Mouse (Mus musculus): ENCODE results near the gene Fgfr2. TPM values are rescaled to one million over a fixed set of nuclear protein-coding genes. Genes with fewer than 3 reads are reported as not detected.

Fgfr2 gene
- polyA plus RNA-seq, 1 experiment from 2014 or later: 24.9 TPM

DNA sequence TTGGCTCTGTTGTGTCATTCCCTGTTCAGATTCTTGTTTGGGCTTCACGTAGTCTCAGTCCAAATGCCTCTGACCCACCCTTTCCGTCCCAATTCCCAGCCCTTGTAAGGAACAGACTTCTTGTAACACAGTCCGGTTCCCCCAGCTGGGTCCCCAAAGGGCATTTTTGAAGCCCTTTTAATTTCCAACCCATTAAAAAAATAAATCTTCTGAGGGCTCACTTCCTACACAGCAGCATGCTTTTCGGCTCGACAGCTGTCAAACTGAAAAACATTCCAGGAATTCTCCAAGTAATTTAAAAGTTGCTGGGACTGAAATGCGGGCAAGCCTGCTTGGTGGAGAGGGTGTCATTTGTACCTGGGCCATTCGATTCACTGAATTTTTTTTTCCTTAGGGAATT is 1474.9 kb downstream of the Fgfr2 start:
- H3K36me3 ChIP-seq (ENCODE audit: control insufficient read depth, insufficient read depth, low read length): no peaks in the 10 kb centered on the region
- peaks cover 29% of the 10 kb centered on the region for H3K27me3 ChIP-seq (ENCODE audit: control insufficient read depth, insufficient read depth, low read length)
- H3K4me2 ChIP-seq: no peak overlapping the region
- no peak overlapping the region for H3K4me3 ChIP-seq (ENCODE audit: low read depth, low read length)
- H3K27ac ChIP-seq (ENCODE audit: low read depth, low read length): no peak overlapping the region
- no peak overlapping the region for H3K9ac ChIP-seq (ENCODE audit: low read depth, low read length)
- WGBS (ENCODE audit: insufficient replicate concordance): 50% methylated on average over 7 of the region's 7 CpGs
- no peaks in the 10 kb centered on the region for H3K4me1 ChIP-seq (ENCODE audit: control insufficient read depth, insufficient read depth, low read length)
- ATAC-seq (replicated peaks; ENCODE audit: insufficient number of reproducible peaks, low FRiP score, low TSS enrichment): no peak
- H3K9me3 ChIP-seq (replicated peaks; ENCODE audit: control insufficient read depth, low read length): no peaks in the 10 kb centered on the region

DNA sequence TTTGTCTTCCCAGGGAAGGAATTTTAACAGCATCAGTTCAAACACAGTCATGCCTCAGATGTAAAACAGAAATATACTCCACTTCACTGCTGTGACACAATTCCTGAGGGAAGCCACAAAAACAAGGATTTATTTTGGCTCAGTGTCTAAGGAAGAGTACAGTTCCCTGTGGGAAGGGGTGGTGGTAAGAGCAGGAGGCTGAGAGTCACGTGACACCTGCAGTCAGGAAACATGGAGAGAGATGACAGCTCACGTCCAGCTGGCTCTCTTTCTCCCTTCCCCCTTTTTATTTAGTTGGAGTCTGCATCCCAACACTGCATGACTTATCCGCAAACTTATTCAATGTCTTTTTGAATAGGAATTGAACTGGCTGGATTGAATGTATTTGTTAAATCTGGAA is 1475.6 kb downstream of the Fgfr2 start:
- Histone ChIP-seq H3K9me3 (replicated peaks; ENCODE audit: control insufficient read depth, low read length) (no peaks in the 10 kb centered on the region), H3K27me3 (ENCODE audit: control insufficient read depth, insufficient read depth, low read length) (peaks cover 36% of the 10 kb centered on the region), H3K4me3 (ENCODE audit: low read depth, low read length) (no peak overlapping the region), H3K36me3 (ENCODE audit: control insufficient read depth, insufficient read depth, low read length) (no peaks in the 10 kb centered on the region), H3K27ac (ENCODE audit: low read depth, low read length) (no peak overlapping the region), H3K9ac (ENCODE audit: low read depth, low read length) (no peak overlapping the region), H3K4me1 (ENCODE audit: control insufficient read depth, insufficient read depth, low read length) (no peaks in the 10 kb centered on the region), H3K4me2 (no peak overlapping the region)
- WGBS (ENCODE audit: insufficient replicate concordance): 38% methylated on average over 3 of the region's 3 CpGs
- ATAC-seq (replicated peaks; ENCODE audit: insufficient number of reproducible peaks, low FRiP score, low TSS enrichment): no peak

DNA sequence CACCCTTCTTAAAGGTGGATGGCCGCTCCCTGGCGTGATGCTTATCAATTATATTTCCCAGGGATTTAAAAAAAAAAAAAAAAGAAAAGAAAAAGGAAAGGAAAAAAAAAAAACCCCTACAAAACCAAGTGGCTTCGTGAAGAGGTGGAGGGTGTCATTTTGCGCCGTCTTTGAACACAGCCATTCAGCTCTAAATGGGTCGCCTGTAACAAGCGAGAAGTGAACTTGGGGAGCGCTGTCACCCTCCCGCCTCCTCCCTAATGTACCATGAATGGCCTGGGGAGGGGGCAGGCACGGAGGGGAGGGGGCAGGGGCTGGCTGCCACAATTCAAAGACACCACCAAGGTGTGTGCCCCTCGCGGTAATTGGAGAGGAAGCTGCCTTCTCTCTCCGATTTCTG is 1478.6 kb downstream of the Fgfr2 start:
- Histone ChIP-seq H3K4me3 (ENCODE audit: low read depth, low read length) (peak overlapping the region; percentile 11; the same call in 1 of the 2 replicates), H3K27ac (ENCODE audit: low read depth, low read length) (no peak overlapping the region), H3K9ac (ENCODE audit: low read depth, low read length) (no peak overlapping the region), H3K9me3 (replicated peaks; ENCODE audit: control insufficient read depth, low read length) (no peaks in the 10 kb centered on the region), H3K4me2 (peak overlapping the region; percentile 22; the same call in 1 of the 2 replicates), H3K36me3 (ENCODE audit: control insufficient read depth, insufficient read depth, low read length) (no peaks in the 10 kb centered on the region), H3K27me3 (ENCODE audit: control insufficient read depth, insufficient read depth, low read length) (peaks cover 54% of the 10 kb centered on the region), H3K4me1 (ENCODE audit: control insufficient read depth, insufficient read depth, low read length) (no peaks in the 10 kb centered on the region)
- 4% methylated on average over 13 of the region's 13 CpGs for WGBS (ENCODE audit: insufficient replicate concordance)
- no peak for ATAC-seq (replicated peaks; ENCODE audit: insufficient number of reproducible peaks, low FRiP score, low TSS enrichment)

DNA sequence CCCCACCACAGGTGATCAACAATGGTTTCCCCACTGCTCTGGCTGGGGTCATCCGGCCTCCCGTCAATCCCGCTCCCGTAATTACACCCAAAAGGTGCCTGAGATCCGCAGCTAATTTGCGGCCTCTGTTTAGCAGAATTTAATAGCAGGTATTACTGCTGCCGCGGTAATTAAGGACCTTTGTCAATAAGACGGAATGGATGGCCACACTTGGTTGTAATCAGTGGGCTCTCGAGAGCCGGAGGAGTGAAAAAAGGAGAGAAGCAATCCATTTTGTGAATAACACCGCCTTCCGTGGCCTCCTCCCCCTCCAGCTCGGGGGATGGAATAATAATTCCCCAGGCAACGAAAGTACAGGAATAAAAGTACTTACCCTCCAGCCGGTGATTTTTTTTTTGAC is 1479.1 kb downstream of the Fgfr2 start:
- Histone ChIP-seq H3K36me3 (ENCODE audit: control insufficient read depth, insufficient read depth, low read length) (no peaks in the 10 kb centered on the region), H3K9ac (ENCODE audit: low read depth, low read length) (no peak overlapping the region), H3K9me3 (replicated peaks; ENCODE audit: control insufficient read depth, low read length) (no peaks in the 10 kb centered on the region), H3K4me1 (ENCODE audit: control insufficient read depth, insufficient read depth, low read length) (no peaks in the 10 kb centered on the region), H3K4me3 (ENCODE audit: low read depth, low read length) (peak overlapping the region; percentile 11; the same call in 1 of the 2 replicates), H3K4me2 (peak overlapping the region; percentile 22; the same call in 1 of the 2 replicates), H3K27me3 (ENCODE audit: control insufficient read depth, insufficient read depth, low read length) (peaks cover 54% of the 10 kb centered on the region), H3K27ac (ENCODE audit: low read depth, low read length) (no peak overlapping the region)
- WGBS (ENCODE audit: insufficient replicate concordance): 2% methylated on average over 16 of the region's 16 CpGs
- ATAC-seq (replicated peaks; ENCODE audit: insufficient number of reproducible peaks, low FRiP score, low TSS enrichment): no peak

DNA sequence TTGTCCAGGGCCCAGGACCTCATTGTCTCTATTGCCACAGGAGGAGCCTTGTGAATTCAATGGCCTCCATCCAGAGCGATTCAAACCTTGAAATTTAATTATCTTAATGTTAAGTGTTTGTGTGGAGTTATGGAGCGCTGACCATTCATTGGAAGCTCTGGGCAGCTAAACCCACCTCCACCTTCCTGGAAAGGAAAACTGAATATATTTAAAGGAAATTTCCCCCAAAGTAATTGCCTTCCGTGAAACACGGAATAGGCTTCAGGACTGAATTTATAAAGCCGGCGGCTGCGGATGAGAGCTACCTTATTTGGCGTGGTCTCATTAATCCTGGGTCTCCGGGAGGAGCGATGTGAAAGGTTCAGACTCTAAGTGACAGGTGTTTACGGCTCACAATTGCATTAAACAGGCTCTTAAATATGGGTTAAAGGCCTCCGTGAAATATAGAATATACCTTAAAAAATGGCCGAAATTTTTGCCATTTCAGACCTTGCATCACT is 1479.8 kb downstream of the Fgfr2 start:
- Histone ChIP-seq H3K4me1 (ENCODE audit: control insufficient read depth, insufficient read depth, low read length) (no peaks in the 10 kb centered on the region), H3K27me3 (ENCODE audit: control insufficient read depth, insufficient read depth, low read length) (peaks cover 54% of the 10 kb centered on the region), H3K4me2 (no peak overlapping the region), H3K9ac (ENCODE audit: low read depth, low read length) (no peak overlapping the region), H3K4me3 (ENCODE audit: low read depth, low read length) (no peak overlapping the region), H3K9me3 (replicated peaks; ENCODE audit: control insufficient read depth, low read length) (no peaks in the 10 kb centered on the region), H3K36me3 (ENCODE audit: control insufficient read depth, insufficient read depth, low read length) (no peaks in the 10 kb centered on the region), H3K27ac (ENCODE audit: low read depth, low read length) (no peak overlapping the region)
- 34% methylated on average over 13 of the region's 13 CpGs for WGBS (ENCODE audit: insufficient replicate concordance)
- ATAC-seq (replicated peaks; ENCODE audit: insufficient number of reproducible peaks, low FRiP score, low TSS enrichment): no peak

DNA sequence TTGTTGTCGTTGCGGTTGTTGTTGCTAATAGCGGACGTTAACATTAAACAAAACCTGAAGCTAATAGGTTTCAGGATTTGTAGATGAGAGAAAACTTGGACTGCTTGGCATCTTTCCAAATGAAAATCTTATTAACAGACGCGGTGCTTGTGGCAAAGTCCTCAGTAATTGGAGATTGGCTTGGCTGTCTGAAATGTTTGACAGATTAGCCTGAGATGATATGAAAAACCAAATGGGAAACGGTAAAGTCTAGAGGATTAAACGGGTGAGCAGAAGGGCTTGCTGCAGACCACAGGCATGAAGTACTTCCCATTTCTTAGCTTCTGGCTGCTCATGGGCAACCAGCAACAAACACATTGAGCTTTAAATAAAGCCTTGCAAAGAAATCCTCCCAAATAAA is 1493.6 kb downstream of the Fgfr2 start:
- no peak for ATAC-seq (replicated peaks; ENCODE audit: insufficient number of reproducible peaks, low FRiP score, low TSS enrichment)
- WGBS (ENCODE audit: insufficient replicate concordance): 86% methylated on average over 8 of the region's 8 CpGs
- Histone ChIP-seq H3K4me1 (ENCODE audit: control insufficient read depth, insufficient read depth, low read length) (no peaks in the 10 kb centered on the region), H3K27ac (ENCODE audit: low read depth, low read length) (no peak overlapping the region), H3K4me3 (ENCODE audit: low read depth, low read length) (no peak overlapping the region), H3K36me3 (ENCODE audit: control insufficient read depth, insufficient read depth, low read length) (no peaks in the 10 kb centered on the region), H3K27me3 (ENCODE audit: control insufficient read depth, insufficient read depth, low read length) (no peaks in the 10 kb centered on the region), H3K9ac (ENCODE audit: low read depth, low read length) (no peak overlapping the region), H3K9me3 (replicated peaks; ENCODE audit: control insufficient read depth, low read length) (no peaks in the 10 kb centered on the region), H3K4me2 (no peak overlapping the region)

DNA sequence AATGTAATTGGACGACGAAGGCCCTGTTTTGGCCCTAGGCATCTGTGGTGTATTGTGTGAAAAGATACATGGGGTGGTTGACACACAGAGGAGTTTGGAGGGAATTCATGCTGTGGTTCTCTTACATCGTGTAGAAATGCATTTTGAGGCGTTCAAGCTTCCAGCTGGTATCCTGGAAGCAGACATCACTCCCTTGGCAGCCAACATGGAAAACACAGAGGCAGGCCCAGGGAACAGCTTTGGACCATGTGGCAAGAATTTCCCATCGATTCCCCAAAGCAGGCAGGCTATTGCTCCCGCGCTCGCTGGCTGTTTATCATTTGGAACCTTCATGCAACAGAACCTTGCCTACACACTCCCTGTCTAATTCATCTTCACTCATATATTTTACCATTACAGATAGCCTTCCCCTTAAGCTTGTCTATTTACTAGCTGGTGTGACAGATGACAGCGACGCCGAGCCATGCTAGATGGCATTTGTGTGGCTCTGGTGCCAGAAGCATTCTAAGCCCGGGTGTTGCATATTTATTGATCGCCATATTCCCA is 1494.2 kb downstream of the Fgfr2 start:
- no peak overlapping the region for H3K27ac ChIP-seq (ENCODE audit: low read depth, low read length)
- whole genome bisulfite sequencing (ENCODE audit: insufficient replicate concordance): 84% methylated on average over 13 of the region's 13 CpGs

DNA sequence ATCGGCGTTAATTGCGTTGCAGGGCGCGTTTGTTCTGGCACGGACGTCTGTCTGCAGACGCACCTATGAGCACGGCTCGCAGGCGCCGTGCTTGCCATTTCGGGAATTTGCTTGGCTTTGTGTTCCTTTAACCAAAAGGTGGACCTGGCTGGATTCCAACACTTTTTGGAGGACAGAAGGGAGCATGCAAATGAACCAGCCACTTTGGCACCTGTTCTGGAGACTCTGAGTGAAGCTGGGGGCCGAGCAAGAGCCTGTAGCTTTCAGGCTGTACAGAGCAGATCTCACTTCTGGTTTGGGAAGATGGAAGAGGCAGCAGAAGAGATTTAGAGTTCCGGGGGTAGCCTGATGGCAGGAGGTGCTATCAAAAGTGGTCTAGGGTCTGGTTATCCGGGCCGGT is 1494.8 kb downstream of the Fgfr2 start:
- Histone ChIP-seq H3K36me3 (ENCODE audit: control insufficient read depth, insufficient read depth, low read length) (no peaks in the 10 kb centered on the region), H3K4me2 (no peak overlapping the region), H3K4me1 (ENCODE audit: control insufficient read depth, insufficient read depth, low read length) (no peaks in the 10 kb centered on the region), H3K27ac (ENCODE audit: low read depth, low read length) (no peak overlapping the region), H3K27me3 (ENCODE audit: control insufficient read depth, insufficient read depth, low read length) (no peaks in the 10 kb centered on the region), H3K4me3 (ENCODE audit: low read depth, low read length) (no peak overlapping the region), H3K9me3 (replicated peaks; ENCODE audit: control insufficient read depth, low read length) (no peaks in the 10 kb centered on the region), H3K9ac (ENCODE audit: low read depth, low read length) (no peak overlapping the region)
- ATAC-seq (replicated peaks; ENCODE audit: insufficient number of reproducible peaks, low FRiP score, low TSS enrichment): no peak
- WGBS (ENCODE audit: insufficient replicate concordance): 82% methylated on average over 17 of the region's 17 CpGs

More for the DNA sequence above, 1494.2 kb downstream of the Fgfr2 start:
- no peak for ATAC-seq (replicated peaks; ENCODE audit: insufficient number of reproducible peaks, low FRiP score, low TSS enrichment)
- Histone ChIP-seq H3K27me3 (ENCODE audit: control insufficient read depth, insufficient read depth, low read length) (no peaks in the 10 kb centered on the region), H3K9me3 (replicated peaks; ENCODE audit: control insufficient read depth, low read length) (no peaks in the 10 kb centered on the region), H3K4me3 (ENCODE audit: low read depth, low read length) (no peak overlapping the region), H3K9ac (ENCODE audit: low read depth, low read length) (no peak overlapping the region), H3K4me2 (no peak overlapping the region), H3K4me1 (ENCODE audit: control insufficient read depth, insufficient read depth, low read length) (no peaks in the 10 kb centered on the region), H3K36me3 (ENCODE audit: control insufficient read depth, insufficient read depth, low read length) (no peaks in the 10 kb centered on the region)

DNA sequence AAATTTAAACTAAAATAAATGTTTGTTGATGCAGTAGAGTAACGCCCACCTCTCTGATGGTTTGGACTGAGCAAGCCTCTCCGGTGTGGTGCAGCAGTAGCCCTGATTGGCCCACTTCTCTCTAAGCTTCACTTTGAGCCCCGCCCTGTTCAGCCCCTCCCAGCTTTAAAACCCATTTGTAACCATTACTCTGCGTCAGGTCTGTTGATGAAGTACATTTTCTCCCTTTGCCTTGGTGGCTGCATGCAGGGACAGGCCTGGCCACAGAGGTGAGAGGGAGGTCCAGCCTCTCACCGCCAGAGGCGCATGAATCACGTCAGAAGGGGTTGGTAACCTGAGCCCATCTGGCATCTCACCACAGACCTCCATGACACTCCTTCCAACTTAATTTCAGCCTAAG is 1513.5 kb downstream of the Fgfr2 start:
- WGBS (ENCODE audit: insufficient replicate concordance): 32% methylated on average over 7 of the region's 7 CpGs
- Histone ChIP-seq H3K4me3 (ENCODE audit: low read depth, low read length) (no peak overlapping the region), H3K4me1 (ENCODE audit: control insufficient read depth, insufficient read depth, low read length) (no peaks in the 10 kb centered on the region), H3K27ac (ENCODE audit: low read depth, low read length) (no peak overlapping the region), H3K4me2 (no peak overlapping the region), H3K27me3 (ENCODE audit: control insufficient read depth, insufficient read depth, low read length) (no peaks in the 10 kb centered on the region), H3K9me3 (replicated peaks; ENCODE audit: control insufficient read depth, low read length) (no peaks in the 10 kb centered on the region), H3K9ac (ENCODE audit: low read depth, low read length) (no peak overlapping the region), H3K36me3 (ENCODE audit: control insufficient read depth, insufficient read depth, low read length) (no peaks in the 10 kb centered on the region)
- ATAC-seq (replicated peaks; ENCODE audit: insufficient number of reproducible peaks, low FRiP score, low TSS enrichment): no peak

Data from heart, embryonic 11.5 days (tissue).